Mouse (Mus musculus): ENCODE measurements around the gene Wdr62. TPM values are rescaled to one million over a fixed set of nuclear protein-coding genes. Genes with fewer than 3 reads are reported as not detected.

The Wdr62 gene
- polyA plus RNA-seq, 1 experiment, result 12.8 TPM

DNA sequence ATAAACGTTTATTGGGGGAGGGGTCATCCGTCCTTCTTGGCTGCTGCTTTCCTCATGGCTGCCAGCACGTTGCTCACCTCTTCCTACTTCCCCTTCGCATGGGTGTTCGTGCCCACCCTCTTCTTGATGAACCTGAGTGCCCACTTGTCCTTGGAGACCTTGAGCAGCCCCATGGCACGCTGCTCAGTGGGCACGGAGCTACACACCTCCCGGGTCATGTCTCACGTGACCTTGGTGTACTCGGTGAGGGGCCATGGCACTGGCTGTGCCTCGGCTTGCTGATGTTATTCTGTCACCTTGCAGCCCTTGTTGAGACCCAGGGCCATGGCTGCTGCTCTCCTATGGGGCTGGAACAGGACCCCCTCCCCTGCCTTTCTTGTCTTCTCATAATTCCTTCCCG, 29.9 kb upstream of the Wdr62 start:
- no peaks in the 10 kb centered on the region for H3K36me3 ChIP-seq (ENCODE audit: control insufficient read depth, insufficient read depth)
- TF ChIP-seq MAX (IDR thresholded peaks at IDR 0.05), result no peak
- no peak for TF ChIP-seq CEBPB (IDR thresholded peaks at IDR 0.05; ENCODE audit: low read depth)
- no peak for TF ChIP-seq MYOD1 (IDR thresholded peaks at IDR 0.05; ENCODE audit: control insufficient read depth, insufficient read length, low read depth)
- TF ChIP-seq CTCF (IDR thresholded peaks at IDR 0.05; ENCODE audit: control insufficient read depth, insufficient read depth, insufficient read length), result no peak
- no peak for TF ChIP-seq FOSL1 (IDR thresholded peaks at IDR 0.05; ENCODE audit: insufficient read depth, low read length, poor library complexity, severe bottlenecking)
- TF ChIP-seq MYOG (IDR thresholded peaks at IDR 0.05; ENCODE audit: control insufficient read depth, extremely low read depth, insufficient read length), result no peak
- no peak for TF ChIP-seq USF1 (IDR thresholded peaks at IDR 0.05; ENCODE audit: low read depth)
- no peak overlapping the region for H3K4me3 ChIP-seq (ENCODE audit: insufficient read depth, poor library complexity, severe bottlenecking)
- no peak overlapping the region for H3ac ChIP-seq (ENCODE audit: control insufficient read depth, insufficient read length, low read depth)
- H3K79me2 ChIP-seq (ENCODE audit: control insufficient read depth, insufficient read depth), result peaks cover 5% of the 10 kb centered on the region
- no peaks in the 10 kb centered on the region for H3K27me3 ChIP-seq (ENCODE audit: control insufficient read depth, insufficient read depth, insufficient read length)
- H3K79me3 ChIP-seq (ENCODE audit: low read depth), result no peaks in the 10 kb centered on the region

DNA sequence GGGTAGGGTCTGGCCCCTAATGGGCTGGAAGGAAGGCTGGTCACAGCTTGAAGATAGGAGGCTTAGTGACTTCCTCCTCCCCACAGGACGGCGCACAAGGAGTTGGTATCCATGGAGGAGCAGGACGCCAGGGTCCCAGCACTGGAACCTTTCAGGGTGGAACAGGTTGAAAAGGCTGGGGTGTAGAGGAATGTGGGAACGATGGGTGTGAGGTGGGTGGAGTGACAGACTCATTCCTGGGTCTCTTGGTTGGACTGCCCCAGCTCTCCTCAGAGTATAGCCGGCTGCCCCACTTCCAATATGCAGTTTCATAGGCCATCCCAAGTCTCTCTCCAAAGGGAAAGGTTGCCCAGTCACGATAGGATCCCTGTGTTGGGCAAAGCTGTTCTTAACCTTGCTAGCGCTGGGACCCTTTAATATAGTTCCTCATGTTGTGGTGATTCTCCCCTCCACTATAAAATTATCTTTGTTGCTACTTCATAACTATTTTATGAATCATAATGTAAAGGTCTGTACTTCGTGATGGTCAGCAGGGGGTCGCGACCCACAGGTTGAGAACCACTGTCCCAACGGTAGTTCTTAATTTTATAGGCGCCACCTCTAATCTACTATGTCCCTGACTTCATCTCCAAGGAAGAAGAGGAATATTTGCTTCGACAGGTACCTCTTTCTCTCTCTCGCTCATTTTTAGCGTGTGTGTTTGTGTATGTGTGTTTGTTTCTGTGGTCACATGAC, 29.3 kb upstream of the Wdr62 start:
- Histone ChIP-seq H3ac (ENCODE audit: control insufficient read depth, insufficient read length, low read depth) (peak overlapping the region; percentile 66), H3K79me2 (ENCODE audit: control insufficient read depth, insufficient read depth) (peaks cover 5% of the 10 kb centered on the region), H3K79me3 (ENCODE audit: low read depth) (no peaks in the 10 kb centered on the region), H3K4me3 (ENCODE audit: insufficient read depth, poor library complexity, severe bottlenecking) (peak overlapping the region; percentile 60), H3K27me3 (ENCODE audit: control insufficient read depth, insufficient read depth, insufficient read length) (no peaks in the 10 kb centered on the region), H3K36me3 (ENCODE audit: control insufficient read depth, insufficient read depth) (no peaks in the 10 kb centered on the region)
- TF ChIP-seq MAX (IDR thresholded peaks at IDR 0.05) (no peak), FOSL1 (IDR thresholded peaks at IDR 0.05; ENCODE audit: insufficient read depth, low read length, poor library complexity, severe bottlenecking) (no peak), CTCF (IDR thresholded peaks at IDR 0.05; ENCODE audit: control insufficient read depth, insufficient read depth, insufficient read length) (no peak), USF1 (IDR thresholded peaks at IDR 0.05; ENCODE audit: low read depth) (no peak), MYOD1 (IDR thresholded peaks at IDR 0.05; ENCODE audit: control insufficient read depth, insufficient read length, low read depth) (no peak), CEBPB (IDR thresholded peaks at IDR 0.05; ENCODE audit: low read depth) (no peak), MYOG (IDR thresholded peaks at IDR 0.05; ENCODE audit: control insufficient read depth, extremely low read depth, insufficient read length) (no peak)

DNA sequence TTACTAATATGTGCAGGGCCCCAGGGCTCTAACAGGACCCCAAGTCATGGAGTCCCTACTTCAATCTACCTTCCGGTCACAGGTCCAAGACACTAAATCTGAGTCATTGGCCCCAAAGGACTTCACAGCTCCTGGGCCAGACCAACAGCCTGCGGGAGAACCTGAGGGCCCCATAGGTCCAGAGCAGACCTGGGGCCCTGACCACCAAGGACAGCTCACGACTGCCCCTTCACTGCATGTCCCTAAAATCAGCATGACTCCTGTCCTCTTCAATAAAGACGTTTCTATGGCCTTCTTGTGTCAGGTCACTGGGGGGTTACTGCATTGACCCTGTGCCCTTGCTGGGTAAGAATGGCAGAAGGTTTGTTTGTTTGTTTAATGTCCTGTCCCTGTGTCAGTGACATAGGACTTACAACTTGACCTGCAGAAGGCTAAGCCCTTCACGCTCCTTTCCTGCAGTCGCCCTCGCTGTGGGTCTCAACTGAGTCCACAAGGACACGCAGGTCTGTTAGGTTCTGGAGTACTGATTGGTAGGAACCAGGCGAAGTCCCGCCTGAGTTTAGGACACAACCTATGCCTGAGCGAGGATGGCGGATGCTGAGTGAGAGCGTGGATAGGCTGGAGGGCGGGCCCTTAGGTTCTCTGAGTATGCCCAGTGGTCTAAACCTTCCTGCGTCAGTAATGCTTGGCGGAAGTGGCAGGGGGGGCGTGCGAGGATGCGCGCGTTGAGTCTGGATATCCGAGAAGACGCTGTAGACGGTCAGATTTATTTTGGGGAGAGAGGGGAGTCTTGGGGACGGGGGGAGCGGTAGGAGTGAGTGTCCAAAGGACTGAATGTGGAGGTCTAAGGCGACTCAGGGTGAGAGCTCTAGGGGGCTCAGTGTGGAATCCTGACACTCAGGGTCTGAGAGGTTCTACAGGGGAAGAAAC, 28.1 kb upstream of the Wdr62 start, which contains the start of gene Alkbh6:
Alkbh6 (plus strand) TSS at position 642 of the 930 bp plus-strand sequence.
- no peaks in the 10 kb centered on the region for H3K79me3 ChIP-seq (ENCODE audit: low read depth)
- TF ChIP-seq CEBPB (IDR thresholded peaks at IDR 0.05; ENCODE audit: low read depth), result no peak
- no peak for TF ChIP-seq USF1 (IDR thresholded peaks at IDR 0.05; ENCODE audit: low read depth)
- TF ChIP-seq MYOG (IDR thresholded peaks at IDR 0.05; ENCODE audit: control insufficient read depth, extremely low read depth, insufficient read length), result no peak
- no peak for TF ChIP-seq CTCF (IDR thresholded peaks at IDR 0.05; ENCODE audit: control insufficient read depth, insufficient read depth, insufficient read length)
- TF ChIP-seq FOSL1 (IDR thresholded peaks at IDR 0.05; ENCODE audit: insufficient read depth, low read length, poor library complexity, severe bottlenecking), result no peak
- no peak for TF ChIP-seq MAX (IDR thresholded peaks at IDR 0.05)
- TF ChIP-seq MYOD1 (IDR thresholded peaks at IDR 0.05; ENCODE audit: control insufficient read depth, insufficient read length, low read depth), result no peak
- peak within 1 kb of the TSS; percentile 60 for H3K4me3 ChIP-seq (ENCODE audit: insufficient read depth, poor library complexity, severe bottlenecking)
- H3K79me2 ChIP-seq (ENCODE audit: control insufficient read depth, insufficient read depth), result peaks cover 5% of the 10 kb centered on the region
- no peaks in the 10 kb centered on the region for H3K36me3 ChIP-seq (ENCODE audit: control insufficient read depth, insufficient read depth)
- H3K27me3 ChIP-seq (ENCODE audit: control insufficient read depth, insufficient read depth, insufficient read length), result no peaks in the 10 kb centered on the region
- H3ac ChIP-seq (ENCODE audit: control insufficient read depth, insufficient read length, low read depth), result peak within 1 kb of the TSS; percentile 66

DNA sequence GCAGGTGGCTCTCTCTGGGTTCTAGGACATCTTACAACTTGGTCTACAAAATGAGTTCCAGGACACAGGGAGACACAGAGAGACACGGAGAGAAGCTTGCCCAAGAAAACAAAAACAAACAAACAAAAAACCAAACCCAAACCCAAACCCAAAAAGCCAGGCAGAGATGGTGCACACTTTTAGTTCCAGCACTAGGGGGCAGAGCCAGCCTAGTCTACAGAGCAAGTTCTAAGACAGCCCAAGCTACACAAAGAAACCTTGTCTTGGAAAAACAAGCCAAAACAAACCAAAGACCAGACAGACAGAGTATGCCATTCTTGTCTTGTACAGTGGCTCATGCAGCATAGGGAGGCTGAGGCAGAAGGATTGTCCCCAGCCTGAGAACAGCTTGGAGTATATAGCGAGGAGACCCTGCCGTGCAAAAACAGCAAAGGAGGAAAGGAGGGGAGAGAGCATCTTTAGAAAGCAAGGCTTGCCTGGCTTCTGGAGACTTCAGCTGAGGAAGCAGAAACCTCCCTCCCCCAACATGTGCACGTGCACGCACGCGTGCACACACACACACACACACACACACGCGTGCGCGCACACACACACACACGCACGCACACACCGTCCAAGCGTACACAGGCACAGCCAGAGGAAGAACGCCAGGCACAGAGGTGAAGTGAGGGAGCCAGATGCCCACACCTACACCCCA, 26.0 kb upstream of the Wdr62 start:
- Histone ChIP-seq H3K36me3 (ENCODE audit: control insufficient read depth, insufficient read depth) (no peaks in the 10 kb centered on the region), H3ac (ENCODE audit: control insufficient read depth, insufficient read length, low read depth) (no peak overlapping the region), H3K4me3 (ENCODE audit: insufficient read depth, poor library complexity, severe bottlenecking) (no peak overlapping the region), H3K79me3 (ENCODE audit: low read depth) (no peaks in the 10 kb centered on the region), H3K79me2 (ENCODE audit: control insufficient read depth, insufficient read depth) (peaks cover 5% of the 10 kb centered on the region), H3K27me3 (ENCODE audit: control insufficient read depth, insufficient read depth, insufficient read length) (no peaks in the 10 kb centered on the region)
- TF ChIP-seq MYOG (IDR thresholded peaks at IDR 0.05; ENCODE audit: control insufficient read depth, extremely low read depth, insufficient read length) (no peak), FOSL1 (IDR thresholded peaks at IDR 0.05; ENCODE audit: insufficient read depth, low read length, poor library complexity, severe bottlenecking) (no peak), USF1 (IDR thresholded peaks at IDR 0.05; ENCODE audit: low read depth) (no peak), CTCF (IDR thresholded peaks at IDR 0.05; ENCODE audit: control insufficient read depth, insufficient read depth, insufficient read length) (no peak), CEBPB (IDR thresholded peaks at IDR 0.05; ENCODE audit: low read depth) (no peak), MAX (IDR thresholded peaks at IDR 0.05) (no peak), MYOD1 (IDR thresholded peaks at IDR 0.05; ENCODE audit: control insufficient read depth, insufficient read length, low read depth) (no peak)

DNA sequence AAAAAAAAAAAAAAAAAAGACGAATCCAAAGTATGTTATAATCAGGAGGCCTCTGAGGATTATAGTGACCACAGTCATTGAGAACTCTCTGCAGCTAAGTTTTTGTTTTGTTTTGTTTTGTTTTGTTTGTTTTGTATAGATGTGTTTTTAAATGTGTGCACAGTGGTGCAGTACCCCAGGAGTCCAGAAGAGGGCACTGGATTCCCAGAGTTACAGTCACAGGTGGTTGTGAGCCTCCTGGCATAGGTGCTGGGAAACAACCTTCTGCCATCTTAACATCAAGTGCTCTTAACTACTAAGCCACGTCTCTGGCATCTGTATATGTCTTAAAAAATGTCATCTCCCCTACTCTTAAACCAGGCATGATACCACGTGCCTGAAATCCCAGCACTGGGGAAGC, 20.7 kb upstream of the Wdr62 start:
- no peak overlapping the region for H3ac ChIP-seq (ENCODE audit: control insufficient read depth, insufficient read length, low read depth)
- TF ChIP-seq CTCF (IDR thresholded peaks at IDR 0.05; ENCODE audit: control insufficient read depth, insufficient read depth, insufficient read length), result no peak
- TF ChIP-seq FOSL1 (IDR thresholded peaks at IDR 0.05; ENCODE audit: insufficient read depth, low read length, poor library complexity, severe bottlenecking), result no peak
- no peak for TF ChIP-seq MYOD1 (IDR thresholded peaks at IDR 0.05; ENCODE audit: control insufficient read depth, insufficient read length, low read depth)
- TF ChIP-seq CEBPB (IDR thresholded peaks at IDR 0.05; ENCODE audit: low read depth), result no peak
- no peak for TF ChIP-seq MYOG (IDR thresholded peaks at IDR 0.05; ENCODE audit: control insufficient read depth, extremely low read depth, insufficient read length)
- no peak for TF ChIP-seq USF1 (IDR thresholded peaks at IDR 0.05; ENCODE audit: low read depth)
- TF ChIP-seq MAX (IDR thresholded peaks at IDR 0.05), result no peak
- no peaks in the 10 kb centered on the region for H3K27me3 ChIP-seq (ENCODE audit: control insufficient read depth, insufficient read depth, insufficient read length)
- no peaks in the 10 kb centered on the region for H3K79me3 ChIP-seq (ENCODE audit: low read depth)
- H3K79me2 ChIP-seq (ENCODE audit: control insufficient read depth, insufficient read depth), result no peaks in the 10 kb centered on the region
- H3K4me3 ChIP-seq (ENCODE audit: insufficient read depth, poor library complexity, severe bottlenecking), result no peak overlapping the region
- no peaks in the 10 kb centered on the region for H3K36me3 ChIP-seq (ENCODE audit: control insufficient read depth, insufficient read depth)

Measured in C2C12 (cell line).